Mouse (Mus musculus) B cell, adult 2 months (primary cell): ENCODE data around the gene Gm13691.
"Not testable (repeated sequence)": the region's sequence is repeated elsewhere in the genome, so short reads cannot be mapped to it uniquely, and the experiment has no call there.

Experiments
- DNase-seq, 2 experiments: peaks; one replicate each; pipeline ENCODE4 v3.0.0; 2022

Gm13691 gene

DNA sequence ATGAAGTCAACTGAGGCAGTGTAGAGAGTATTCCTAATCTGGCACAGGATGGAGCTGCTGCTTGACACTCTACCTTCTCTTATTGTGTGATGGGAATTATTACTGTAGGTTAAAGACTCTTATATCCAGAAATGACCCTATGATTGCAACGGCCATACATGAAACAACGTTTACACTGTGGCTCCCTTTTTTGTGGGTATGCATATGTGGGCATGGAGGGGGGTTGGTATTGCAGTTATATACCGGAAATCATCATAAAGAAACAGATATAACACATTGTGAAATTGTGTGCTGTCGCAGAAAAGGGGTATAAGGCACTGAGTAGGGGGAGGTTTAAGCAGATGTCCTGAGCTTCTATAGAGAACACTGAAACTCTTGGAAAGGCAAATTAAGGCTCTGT is 45.6 kb downstream of the Gm13691 start:
- DNase-seq: no peak

- DNase-seq: no peak
Measured at GRCm38 (mm10) chr2:84037304-84037703, 47.0 kb downstream of the Gm13691 start.

DNA sequence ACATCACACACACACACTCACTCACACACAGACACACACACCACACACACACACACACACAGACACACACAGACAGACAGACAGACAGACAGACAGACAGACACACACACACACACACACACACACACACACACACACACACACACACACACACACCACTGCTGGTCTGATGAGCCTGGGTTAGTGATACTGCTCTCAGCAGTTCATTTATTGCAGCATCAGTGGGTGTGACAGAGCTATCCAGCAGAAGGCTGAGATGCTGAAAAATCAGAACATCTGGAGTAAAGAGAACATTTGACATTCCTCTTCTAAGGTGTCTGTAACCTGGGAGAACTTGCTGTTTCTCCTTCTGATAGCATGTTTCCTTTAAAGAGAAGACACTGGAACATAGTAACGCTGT is 47.6 kb downstream of the Gm13691 start:
- DNase-seq: not testable (repeated sequence)

DNA sequence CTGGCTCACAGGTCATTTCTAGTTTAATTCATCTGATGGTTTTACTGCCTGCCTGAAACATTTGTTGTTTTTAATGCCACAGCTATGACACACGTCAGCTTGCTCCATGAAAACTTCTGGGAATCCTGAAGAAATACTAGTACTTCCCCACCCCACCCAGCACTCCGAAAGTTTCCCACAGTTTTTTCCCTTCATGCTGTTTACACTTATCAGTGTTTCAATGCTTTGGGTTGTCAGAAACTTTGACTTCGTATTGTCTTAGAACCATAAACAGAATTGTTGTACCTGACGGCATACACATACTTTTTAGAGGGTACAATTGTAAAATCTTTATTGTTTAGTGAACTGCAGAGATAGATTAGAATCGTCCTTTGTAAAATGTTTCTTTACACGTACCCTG is 48.9 kb downstream of the Gm13691 start:
- no peak for DNase-seq
